Comparison of ENCODE assay signal across 8 mouse cellular contexts in genomic region chr17:24886134-24886931, GRCm38 (mm10). TPM values are rescaled to one million over a fixed set of nuclear protein-coding genes. Genes with fewer than 3 reads are reported as not detected.
DNase-seq lines count a peak whose midpoint lies in the region; ATAC-seq lines count a peak whose summit lies in the region.

Gene Nubp2 (minus strand): TSS chr17:24886349.
Gene Spsb3 (plus strand): TSS chr17:24886643.

- peak within 1 kb of the TSS; percentile 88 for H3K9ac ChIP-seq in hindbrain, embryonic 11.5 days (ENCODE audit: low read depth, low read length)

- H3K4me3 ChIP-seq in hindbrain, embryonic 11.5 days (ENCODE audit: low read depth, low read length), result peak within 1 kb of the TSS; percentile 92

- H3K4me1 ChIP-seq in hindbrain, embryonic 11.5 days (replicated peaks; ENCODE audit: control insufficient read depth, insufficient read depth, low read length), result peaks cover 8% of the 10 kb centered on the region; the same call in 1 of the 2 replicates

- H3K4me2 ChIP-seq in hindbrain, embryonic 11.5 days (replicated peaks; ENCODE audit: low read depth, low read length), result peak within 1 kb of the TSS; percentile 91

- H3K9me3 ChIP-seq in hindbrain, embryonic 11.5 days (ENCODE audit: control insufficient read depth, low read length), result no peaks in the 10 kb centered on the region

- under 1% methylated on average over 69 of the region's 69 CpGs for WGBS in hindbrain, embryonic 11.5 days

- no peaks in the 10 kb centered on the region; the same call in 1 of the 2 replicates for H3K36me3 ChIP-seq in hindbrain, embryonic 11.5 days (ENCODE audit: control insufficient read depth, insufficient read depth, low read length)

- peak; percentile 97 for ATAC-seq in hindbrain, embryonic 11.5 days (ENCODE audit: low FRiP score)

- H3K27me3 ChIP-seq in hindbrain, embryonic 11.5 days (ENCODE audit: control insufficient read depth, insufficient read depth, low read length), result no peaks in the 10 kb centered on the region

- H3K27ac ChIP-seq in hindbrain, embryonic 11.5 days (ENCODE audit: low read depth, low read length), result 0 out of 2 replicates have a peak within 1 kb of the TSS, but pooled peaks have one; percentile 62

- peak; percentile 100 for DNase-seq in Muller cell, postnatal 12 days (ENCODE audit: inconsistent ontology term)
- peak; percentile 99 for DNase-seq in cerebellum, adult 9-11 months
- DNase-seq in frontal cortex, adult 2 months (ENCODE audit: extremely low spot score in 1 of 2, low spot score in 1 of 2), result peak; percentile 100
- peak; percentile 96 for DNase-seq in hindbrain, embryonic 11.5 days (ENCODE audit: low spot score)
- peak; percentile 95 to 97 for DNase-seq in layer of hippocampus, postnatal 10 days (ENCODE audit: low spot score in 2 of 2)
- DNase-seq in lung, postnatal 10 days, result peak; percentile 99
- DNase-seq in ovary, postnatal 36 days (ENCODE audit: low spot score), result peak; percentile 96
- DNase-seq in thymus, postnatal 25 days, result peak; percentile 96

RNA-seq across cellular contexts. Expression of gene Nubp2, which starts in this region (rescaled TPM):
- polyA plus RNA-seq in frontal cortex, adult 2 months (2012; rRNA removed), result 29.0 and 31.4 TPM in 2 replicates
- polyA plus RNA-seq in hindbrain, embryonic 11.5 days (2014; fragmentation: Nextera tagmentation; extraction: Ambion mirVana), result 77.6 and 84.2 TPM in 2 replicates
- total RNA-seq in layer of hippocampus, postnatal 10 days (2021), result 10 to 100 TPM; 40.4 to 40.5 TPM

RNA-seq across cellular contexts. Expression of gene Spsb3, which starts in this region (rescaled TPM):
- 69.1 and 78.1 TPM in 2 replicates for polyA plus RNA-seq in frontal cortex, adult 2 months (2012; rRNA removed)
- polyA plus RNA-seq in hindbrain, embryonic 11.5 days (2014; fragmentation: Nextera tagmentation; extraction: Ambion mirVana), result 43.4 and 46.5 TPM in 2 replicates
- total RNA-seq in layer of hippocampus, postnatal 10 days (2021), result 10 to 100 TPM; 36.4 to 36.9 TPM

Comparison
In these comparisons a context has a peak if more than half of its experiments do, and no peak if none do; other contexts are left out.
1. Peak in every context shown above with its lines: DNase-seq, ATAC-seq, H3K4me3 ChIP-seq and H3K27ac ChIP-seq.